Mouse (Mus musculus) kidney, embryonic 14.5 days (tissue): ENCODE measurements around the gene Hmgb1. TPM values are rescaled to one million over a fixed set of nuclear protein-coding genes. Genes with fewer than 3 reads are reported as not detected.

Experiments
- ATAC-seq: fragments of 200-750 bp; cut with Nextera tagmentation; 2 replicates; pipeline ENCODE4 v1.8.0; 2017; ENCODE audit warnings: moderate number of reproducible peaks, mild to moderate bottlenecking, moderate TSS enrichment, moderate library complexity; ENCODE audit not compliant: low FRiP score, low TSS enrichment
- H3K27ac ChIP-seq: fragments of 300-500 bp; sonication (generic); 2 replicates; pipeline ENCODE4 v1.5.1; 2014; ENCODE audit warnings: low read depth, mild to moderate bottlenecking, low read length, moderate library complexity, mixed read lengths
- H3K27me3 ChIP-seq: fragments of 300-500 bp; sonication (generic); 2 replicates; pipeline ENCODE4 v1.6.1; 2014; ENCODE audit warnings: mild to moderate bottlenecking, low read length; ENCODE audit not compliant: control insufficient read depth, insufficient read depth
- H3K36me3 ChIP-seq: fragments of 300-500 bp; sonication (generic); 2 replicates; pipeline ENCODE4 v1.6.1; 2014; ENCODE audit warnings: low read length, mixed read lengths; ENCODE audit not compliant: control insufficient read depth, insufficient read depth
- H3K4me1 ChIP-seq: fragments of 300-500 bp; sonication (generic); 2 replicates; pipeline ENCODE4 v1.6.1; 2014; ENCODE audit warnings: low read length, mixed read lengths; ENCODE audit not compliant: control insufficient read depth, insufficient read depth
- H3K4me2 ChIP-seq: fragments of 300-500 bp; sonication (generic); replicated peaks from 2 replicates; pipeline ENCODE4 v1.6.1; 2014; ENCODE audit warnings: low read depth, mild to moderate bottlenecking, low read length
- H3K4me3 ChIP-seq: fragments of 300-500 bp; sonication (generic); 2 replicates; pipeline ENCODE4 v1.5.1; 2014; ENCODE audit warnings: mild to moderate bottlenecking, low read length
- H3K9ac ChIP-seq: fragments of 300-500 bp; sonication (generic); 2 replicates; pipeline ENCODE4 v1.6.1; 2014; ENCODE audit warnings: low read depth, mild to moderate bottlenecking, low read length, moderate library complexity
- H3K9me3 ChIP-seq: fragments of 300-500 bp; sonication (generic); 2 replicates; pipeline ENCODE4 v1.6.1; 2016; ENCODE audit warnings: low read length; ENCODE audit not compliant: control insufficient read depth
- WGBS: fragments of 180-500 bp; shearing (Covaris S2); extraction: QIAGEN DNeasy Blood & Tissue Kit; methylation state at CpG from one replicate; pipeline ENCODE4 v1.1.7; 2014; 5-methylcytosine and 5-hydroxymethylcytosine counted together
- polyA plus RNA-seq: library from polyadenylated mRNA; unstranded; fragments of >200 nt; fragmentation: Nextera tagmentation; extraction: Ambion mirVana; gene quantifications from 2 replicates; pipeline ENCODE4 v1.2.1, GENCODE M21; 2014

The Hmgb1 gene
- 1,862 and 2,225 TPM in 2 replicates for polyA plus RNA-seq

- Histone ChIP-seq H3K4me3 (peak within 1 kb of the TSS; percentile 87), H3K27ac (peak within 1 kb of the TSS; percentile 96), H3K4me1 (peaks cover 13% of the 10 kb centered on the region), H3K9ac (peak within 1 kb of the TSS; percentile 88), H3K36me3 (peaks cover 11% of the 10 kb centered on the region), H3K27me3 (no peaks in the 10 kb centered on the region), H3K4me2 (peak within 1 kb of the TSS; percentile 79), H3K9me3 (no peaks in the 10 kb centered on the region)
- ATAC-seq = peak; percentile 98
- under 1% methylated on average over 58 of the region's 59 CpGs for WGBS
Measured at GRCm38 (mm10) chr5:149184104-149184843, at the start of gene Hmgb1, which contains the start of gene Uspl1. Gene Hmgb1 (minus strand): TSS chr5:149184489. Gene Uspl1 (plus strand): TSS chr5:149184350.

GRCm38 (mm10) chr5:149229619-149230339, 45.5 kb upstream of the Hmgb1 start:
- H3K27me3 ChIP-seq = no peaks in the 10 kb centered on the region
- H3K4me2 ChIP-seq = peak overlapping the region; percentile 39
- peak overlapping the region; percentile 83 for H3K27ac ChIP-seq
- peaks cover 9% of the 10 kb centered on the region; the same call in 1 of the 2 replicates for H3K4me1 ChIP-seq
- H3K9ac ChIP-seq = peak overlapping the region; percentile 64; the same call in 1 of the 2 replicates
- no peaks in the 10 kb centered on the region for H3K36me3 ChIP-seq
- H3K9me3 ChIP-seq = no peaks in the 10 kb centered on the region
- WGBS = 78% methylated on average over 18 of the region's 18 CpGs
- H3K4me3 ChIP-seq = peak overlapping the region; percentile 56
- ATAC-seq = peak; percentile 25; the same call in 1 of the 2 replicates

DNA sequence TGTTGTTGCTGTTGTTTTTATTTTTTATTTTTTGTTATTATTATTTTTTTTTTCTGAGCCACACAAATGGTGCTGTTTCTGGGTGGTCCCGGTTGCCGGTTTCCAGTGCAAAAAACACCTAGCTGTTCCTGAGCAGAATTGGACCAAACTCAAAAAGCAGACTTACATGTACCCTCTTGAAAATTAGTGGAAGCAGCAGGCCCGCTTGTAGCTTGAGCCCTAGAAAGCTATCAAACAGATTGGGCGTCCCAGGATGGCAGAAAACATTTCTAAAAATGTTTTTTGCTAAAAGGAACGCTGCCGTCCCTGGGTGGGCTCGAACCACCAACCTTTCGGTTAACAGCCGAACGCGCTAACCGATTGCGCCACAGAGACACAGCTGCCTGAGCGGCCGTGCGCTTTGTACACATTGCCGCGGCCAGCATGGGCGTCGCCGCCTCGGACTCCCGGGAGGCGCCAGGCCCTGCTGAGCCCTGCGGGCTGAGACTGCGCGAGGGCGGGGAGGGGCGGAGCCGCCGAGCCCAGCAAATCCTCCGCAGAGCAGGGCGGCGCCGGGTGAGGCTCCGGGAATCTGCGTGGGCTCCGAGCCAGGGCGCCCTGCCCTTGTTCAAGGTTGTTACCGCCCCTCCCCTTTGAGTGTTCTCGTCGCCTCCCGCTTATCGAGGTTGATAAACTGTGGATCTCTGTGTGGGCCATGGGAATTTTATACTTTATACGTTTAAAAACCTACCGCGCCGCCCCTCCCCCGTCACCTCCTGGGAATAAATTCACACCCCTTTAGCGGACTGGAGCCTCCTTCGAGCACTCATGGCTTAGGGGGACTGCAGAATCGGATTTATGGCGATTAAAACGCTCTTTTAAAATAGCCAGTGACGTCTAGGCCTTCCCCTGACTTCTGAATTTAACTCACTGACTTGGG, 44.7 kb upstream of the Hmgb1 start:
- peak overlapping the region; percentile 56 for H3K4me3 ChIP-seq
- peak; percentile 100 for ATAC-seq
- WGBS = 3% methylated on average over 50 of the region's 55 CpGs
- peak overlapping the region; percentile 39 for H3K4me2 ChIP-seq
- H3K27me3 ChIP-seq = no peaks in the 10 kb centered on the region
- peak overlapping the region; percentile 83 for H3K27ac ChIP-seq
- peak overlapping the region; percentile 64; the same call in 1 of the 2 replicates for H3K9ac ChIP-seq
- peaks cover 9% of the 10 kb centered on the region; the same call in 1 of the 2 replicates for H3K4me1 ChIP-seq
- H3K36me3 ChIP-seq = no peaks in the 10 kb centered on the region
- H3K9me3 ChIP-seq = no peaks in the 10 kb centered on the region

GRCm38 (mm10) chr5:149224666-149225065, 40.4 kb upstream of the Hmgb1 start:
- no peak for ATAC-seq
- no peaks in the 10 kb centered on the region for H3K36me3 ChIP-seq
- no peaks in the 10 kb centered on the region for H3K27me3 ChIP-seq
- no peak overlapping the region for H3K9ac ChIP-seq
- no peak overlapping the region for H3K4me3 ChIP-seq
- no peak overlapping the region for H3K4me2 ChIP-seq
- H3K27ac ChIP-seq = no peak overlapping the region
- H3K9me3 ChIP-seq = no peaks in the 10 kb centered on the region
- peaks cover 9% of the 10 kb centered on the region; the same call in 1 of the 2 replicates for H3K4me1 ChIP-seq
- 12% methylated on average over 7 of the region's 7 CpGs for WGBS

DNA sequence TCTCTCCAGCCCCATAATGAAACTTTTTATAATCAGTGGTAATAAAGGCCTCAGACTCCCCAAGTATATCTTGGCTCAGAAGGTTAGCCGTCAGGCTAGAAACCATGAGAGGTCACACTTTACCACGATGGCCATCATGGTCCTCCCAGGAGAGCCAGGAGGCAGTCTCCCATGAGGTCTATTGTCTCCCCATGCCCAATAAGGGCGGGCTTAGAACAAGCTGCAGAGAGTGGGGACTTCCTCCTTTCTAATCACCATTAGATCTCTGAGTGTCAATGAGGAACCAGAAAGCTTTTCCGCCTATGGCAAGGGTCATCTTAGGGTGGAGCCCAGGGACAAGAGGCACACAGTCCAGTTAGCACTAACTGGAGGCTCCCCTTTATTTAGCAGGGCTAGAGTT, 37.1 kb upstream of the Hmgb1 start:
- Histone ChIP-seq H3K4me1 (peaks cover 6% of the 10 kb centered on the region; the same call in 1 of the 2 replicates), H3K9me3 (no peaks in the 10 kb centered on the region), H3K9ac (no peak overlapping the region), H3K4me3 (no peak overlapping the region), H3K27me3 (no peaks in the 10 kb centered on the region), H3K36me3 (peaks cover 4% of the 10 kb centered on the region; the same call in 1 of the 2 replicates), H3K4me2 (no peak overlapping the region), H3K27ac (no peak overlapping the region)
- ATAC-seq = no peak
- 87% methylated on average over 4 of the region's 4 CpGs for WGBS

- H3K4me3 ChIP-seq = no peak overlapping the region
- WGBS = 86% methylated on average over 3 of the region's 3 CpGs
- H3K9me3 ChIP-seq = no peaks in the 10 kb centered on the region
Measured at GRCm38 (mm10) chr5:149219493-149219892, 35.2 kb upstream of the Hmgb1 start.

DNA sequence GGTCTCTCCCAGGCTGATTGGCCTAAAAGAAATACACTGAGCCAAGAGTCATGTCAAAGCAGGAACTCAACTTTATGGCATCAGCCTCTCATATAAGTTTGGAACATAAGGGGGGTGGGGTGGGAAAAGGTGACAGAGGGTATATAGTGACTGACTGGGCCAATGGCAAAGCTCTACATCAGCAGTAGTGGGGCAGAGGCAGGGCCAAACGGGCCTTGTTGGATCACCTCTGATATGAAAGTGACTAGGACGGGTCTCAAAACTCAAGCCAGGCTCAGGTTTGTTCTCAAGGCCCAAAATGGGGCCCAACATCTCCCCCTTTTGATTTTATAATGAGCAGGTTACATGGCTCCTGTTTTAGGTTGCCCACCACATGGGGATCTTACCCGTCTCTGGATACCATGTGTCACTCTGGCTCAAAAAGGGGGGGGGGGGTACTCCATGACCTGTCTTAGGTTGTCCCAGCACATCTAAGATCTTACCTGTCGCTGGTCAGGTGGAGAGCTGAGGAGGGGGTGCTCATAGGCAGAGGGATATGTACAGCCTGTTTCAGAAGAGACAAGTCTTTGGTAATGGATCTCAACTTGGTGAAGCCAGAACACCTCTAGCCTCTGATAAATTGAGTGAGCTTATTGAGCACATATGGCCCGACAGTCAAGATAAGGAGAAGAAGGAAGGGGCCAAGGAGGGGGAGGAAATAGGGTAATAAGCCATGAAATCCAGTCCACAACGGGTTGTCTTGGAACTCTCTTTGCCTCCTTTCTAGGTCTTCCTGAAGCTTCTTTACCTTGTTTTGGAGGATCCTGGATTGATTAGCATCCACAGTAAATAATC, 33.5 kb upstream of the Hmgb1 start:
- no peaks in the 10 kb centered on the region for H3K9me3 ChIP-seq
- H3K4me3 ChIP-seq = no peak overlapping the region
- no peaks in the 10 kb centered on the region for H3K4me1 ChIP-seq
- H3K36me3 ChIP-seq = peaks cover 40% of the 10 kb centered on the region
- 86% methylated on average over 6 of the region's 6 CpGs for WGBS
- no peak overlapping the region for H3K27ac ChIP-seq
- ATAC-seq = no peak
- H3K4me2 ChIP-seq = no peak overlapping the region
- no peaks in the 10 kb centered on the region for H3K27me3 ChIP-seq
- no peak overlapping the region for H3K9ac ChIP-seq

More at GRCm38 (mm10) chr5:149219493-149219892, 35.2 kb upstream of the Hmgb1 start:
- Histone ChIP-seq H3K36me3 (peaks cover 22% of the 10 kb centered on the region), H3K9ac (no peak overlapping the region), H3K27ac (no peak overlapping the region), H3K27me3 (no peaks in the 10 kb centered on the region), H3K4me2 (no peak overlapping the region), H3K4me1 (no peaks in the 10 kb centered on the region; the same call in 1 of the 2 replicates)
- ATAC-seq = no peak

DNA sequence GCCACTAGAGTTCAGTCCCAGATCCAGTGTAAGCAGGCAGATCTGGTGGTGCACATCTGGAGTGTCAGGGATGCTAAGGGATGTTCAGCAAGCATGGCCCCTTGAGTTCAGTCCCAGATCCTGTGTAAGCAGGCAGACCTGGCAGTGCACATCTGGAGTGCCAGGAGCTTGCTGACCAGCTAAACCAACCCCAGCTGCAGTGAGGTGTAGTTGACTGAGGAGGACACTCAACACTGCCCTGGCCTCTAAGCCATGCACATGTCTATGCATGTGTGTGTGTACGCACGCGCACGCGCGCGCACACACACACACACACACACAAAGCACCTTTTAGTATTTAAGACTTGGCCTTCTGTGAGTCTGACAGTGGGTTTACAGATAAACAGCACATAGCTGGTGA, 31.3 kb upstream of the Hmgb1 start:
- Histone ChIP-seq H3K27ac (no peak overlapping the region), H3K36me3 (peaks cover 55% of the 10 kb centered on the region), H3K4me1 (no peaks in the 10 kb centered on the region), H3K27me3 (no peaks in the 10 kb centered on the region), H3K9ac (no peak overlapping the region), H3K4me3 (no peak overlapping the region), H3K4me2 (no peak overlapping the region), H3K9me3 (no peaks in the 10 kb centered on the region)
- 99% methylated on average over 7 of the region's 7 CpGs for WGBS
- no peak for ATAC-seq
